Mouse (Mus musculus) MEL (cell line): ENCODE data around the gene Cdr2l. TPM values are rescaled to one million over a fixed set of nuclear protein-coding genes. Genes with fewer than 3 reads are reported as not detected.

Experiments
- DNase-seq: peaks from one replicate; pipeline ENCODE4 v3.0.0; 2011; ENCODE audit warnings: low read depth, low spot score
- H3K27ac ChIP-seq: 2 replicates; pipeline ENCODE4 v1.5.1; 2012; ENCODE audit warnings: low read depth, mild to moderate bottlenecking, control low read depth, low read length, moderate library complexity; ENCODE audit not compliant: control insufficient read depth
- H3K27me3 ChIP-seq, 2 experiments: fragments of 150-350 bp in 1 of 2; sonication (generic) in 1 of 2; 2 replicates each; pipeline ENCODE4 v1.6.1; 2012; ENCODE audit warnings: low read length in 2 of 2, mild to moderate bottlenecking in 2 of 2, improper control_type of control experiment in 1 of 2, moderate library complexity in 1 of 2; ENCODE audit not compliant: insufficient read depth in 2 of 2, control insufficient read depth in 1 of 2
- H3K36me3 ChIP-seq, 2 experiments: 2 replicates each; pipeline ENCODE4 v1.6.1; 2012 to 2014; ENCODE audit warnings: low read length in 2 of 2, improper control_type of control experiment in 1 of 2, inconsistent platforms in 1 of 2, mild to moderate bottlenecking in 1 of 2; ENCODE audit not compliant: insufficient read depth in 2 of 2, control insufficient read depth in 1 of 2
- H3K4me1 ChIP-seq, 2 experiments: fragments of 150-350 bp in 1 of 2; sonication (generic) in 1 of 2; 2 replicates each; pipeline ENCODE4 v1.6.1; 2012; ENCODE audit warnings: low read length in 2 of 2, improper control_type of control experiment in 1 of 2, mild to moderate bottlenecking in 1 of 2; ENCODE audit not compliant: insufficient read depth in 2 of 2, control insufficient read depth in 1 of 2
- H3K4me3 ChIP-seq, 2 experiments: fragments of 150-350 bp in 1 of 2; sonication (generic) in 1 of 2; 2 replicates each; pipeline ENCODE4 v1.5.1; 2012; ENCODE audit warnings: low read depth in 2 of 2, low read length in 2 of 2, mild to moderate bottlenecking in 2 of 2, moderate library complexity in 2 of 2, control low read depth in 1 of 2, improper control_type of control experiment in 1 of 2; ENCODE audit not compliant: control insufficient read depth in 1 of 2, insufficient read depth in 1 of 2
- H3K79me2 ChIP-seq: 2 replicates; pipeline ENCODE4 v1.6.1; 2012; ENCODE audit warnings: mild to moderate bottlenecking, low read length, moderate library complexity; ENCODE audit not compliant: control insufficient read depth, poor library complexity, insufficient read depth
- H3K9ac ChIP-seq: 2 replicates; pipeline ENCODE4 v1.6.1; 2012; ENCODE audit warnings: low read depth, mild to moderate bottlenecking, control low read depth, low read length, moderate library complexity; ENCODE audit not compliant: control insufficient read depth, poor library complexity, severe bottlenecking
- H3K9me3 ChIP-seq: fragments of 150-350 bp; sonication (generic); replicated peaks from 2 replicates; pipeline ENCODE4 v1.6.1; 2012; ENCODE audit warnings: mild to moderate bottlenecking, low read length, improper control_type of control experiment, moderate library complexity; ENCODE audit not compliant: insufficient read depth
- BHLHE40 ChIP-seq: IDR thresholded peaks from 2 replicates; pipeline ENCODE4 v1.6.1; 2012; ENCODE audit warnings: low read depth, mild to moderate bottlenecking, inconsistent platforms, low read length, improper control_type of control experiment, borderline replicate concordance
- CHD1 ChIP-seq: IDR thresholded peaks from 2 replicates; pipeline ENCODE4 v1.6.1; 2012; ENCODE audit warnings: low read depth, mild to moderate bottlenecking, inconsistent platforms, low read length, improper control_type of control experiment
- CHD2 ChIP-seq: IDR thresholded peaks from 2 replicates; pipeline ENCODE4 v1.6.1; 2011; ENCODE audit warnings: low read length, improper control_type of control experiment
- E2F4 ChIP-seq: IDR thresholded peaks from 2 replicates; pipeline ENCODE4 v1.6.1; 2011; ENCODE audit warnings: low read depth, low read length, improper control_type of control experiment, borderline replicate concordance
- EP300 ChIP-seq, 2 experiments: IDR thresholded peaks; 2 replicates each; pipeline ENCODE4 v1.6.1; 2011; ENCODE audit warnings: improper control_type of control experiment in 2 of 2, low read length in 2 of 2, low read depth in 1 of 2, mild to moderate bottlenecking in 1 of 2
- ETS1 ChIP-seq: IDR thresholded peaks from 2 replicates; pipeline ENCODE4 v1.6.1; 2012; ENCODE audit warnings: low read depth, mild to moderate bottlenecking, inconsistent platforms, low read length, improper control_type of control experiment, moderate library complexity
- GABPA ChIP-seq: IDR thresholded peaks from 2 replicates; pipeline ENCODE4 v1.6.1; 2012; ENCODE audit warnings: low read depth, mild to moderate bottlenecking, inconsistent platforms, low read length, improper control_type of control experiment, moderate library complexity
- GATA1 ChIP-seq: IDR thresholded peaks from 2 replicates; pipeline ENCODE4 v1.6.1; 2011; ENCODE audit warnings: low read depth, low read length, improper control_type of control experiment
- HCFC1 ChIP-seq: IDR thresholded peaks from 2 replicates; pipeline ENCODE4 v1.6.1; 2012; ENCODE audit warnings: low read depth, mild to moderate bottlenecking, inconsistent platforms, low read length, improper control_type of control experiment, moderate library complexity
- JUND ChIP-seq: IDR thresholded peaks from 2 replicates; pipeline ENCODE4 v1.6.1; 2011; ENCODE audit warnings: low read depth, mild to moderate bottlenecking, improper control_type of control experiment, low read length
- KAT2A ChIP-seq: conservative IDR thresholded peaks from 2 replicates; pipeline ENCODE4 v1.6.1; 2012; ENCODE audit warnings: low read depth, low read length, improper control_type of control experiment, inconsistent platforms
- MAFK ChIP-seq: IDR thresholded peaks from 2 replicates; pipeline ENCODE4 v1.6.1; 2011; ENCODE audit warnings: low read depth, mild to moderate bottlenecking, low read length, improper control_type of control experiment, borderline replicate concordance
- MAX ChIP-seq: IDR thresholded peaks from 2 replicates; pipeline ENCODE4 v1.6.1; 2011; ENCODE audit warnings: low read length, improper control_type of control experiment
- MAZ ChIP-seq: IDR thresholded peaks from 2 replicates; pipeline ENCODE4 v1.6.1; 2012; ENCODE audit warnings: low read depth, mild to moderate bottlenecking, inconsistent platforms, low read length, improper control_type of control experiment
- MEF2A ChIP-seq: IDR thresholded peaks from 2 replicates; pipeline ENCODE4 v1.6.1; 2014; ENCODE audit warnings: low read depth, mild to moderate bottlenecking, inconsistent platforms, low read length, improper control_type of control experiment; ENCODE audit not compliant: poor library complexity, insufficient replicate concordance, severe bottlenecking; ENCODE audit errors: extremely low read depth
- MXI1 ChIP-seq: IDR thresholded peaks from 2 replicates; pipeline ENCODE4 v1.6.1; 2011; ENCODE audit warnings: mild to moderate bottlenecking, low read depth, low read length, improper control_type of control experiment
- MYB ChIP-seq: IDR thresholded peaks from 2 replicates; pipeline ENCODE4 v1.6.1; 2011; ENCODE audit warnings: mild to moderate bottlenecking, low read depth, low read length, improper control_type of control experiment
- MYC ChIP-seq: IDR thresholded peaks from 2 replicates; pipeline ENCODE4 v1.6.1; 2011; ENCODE audit warnings: low read depth, mild to moderate bottlenecking, low read length, improper control_type of control experiment, moderate library complexity
- NELFE ChIP-seq: IDR thresholded peaks from 2 replicates; pipeline ENCODE4 v1.6.1; 2011; ENCODE audit warnings: low read depth, low read length, improper control_type of control experiment
- NRF1 ChIP-seq: IDR thresholded peaks from 2 replicates; pipeline ENCODE4 v1.6.1; 2014; ENCODE audit warnings: low read depth, mild to moderate bottlenecking, inconsistent platforms, low read length, improper control_type of control experiment, moderate library complexity; ENCODE audit not compliant: poor library complexity, insufficient read depth, severe bottlenecking
- POLR2A ChIP-seq, 2 experiments: IDR thresholded peaks; 2 replicates each; pipeline ENCODE4 v1.6.1; 2011 to 2012; ENCODE audit warnings: low read length in 2 of 2, mild to moderate bottlenecking in 2 of 2, control low read depth in 1 of 2, improper control_type of control experiment in 1 of 2, low read depth in 1 of 2, moderate library complexity in 1 of 2; ENCODE audit not compliant: control insufficient read depth in 1 of 2, insufficient read depth in 1 of 2, poor library complexity in 1 of 2
- POLR2AphosphoS2 ChIP-seq: IDR thresholded peaks from 2 replicates; pipeline ENCODE4 v1.6.1; 2011; ENCODE audit warnings: low read length, improper control_type of control experiment
- POLR2AphosphoS5 ChIP-seq: IDR thresholded peaks from 2 replicates; pipeline ENCODE4 v1.6.1; 2012; ENCODE audit warnings: low read depth, borderline replicate concordance, mild to moderate bottlenecking, inconsistent platforms, low read length, moderate library complexity, mixed read lengths
- RAD21 ChIP-seq: IDR thresholded peaks from 2 replicates; pipeline ENCODE4 v1.6.1; 2011; ENCODE audit warnings: mild to moderate bottlenecking, low read depth, low read length, improper control_type of control experiment
- RCOR1 ChIP-seq: IDR thresholded peaks from 2 replicates; pipeline ENCODE4 v1.6.1; 2012; ENCODE audit warnings: low read depth, mild to moderate bottlenecking, inconsistent platforms, low read length, improper control_type of control experiment
- SMC3 ChIP-seq: IDR thresholded peaks from 2 replicates; pipeline ENCODE4 v1.6.1; 2011; ENCODE audit warnings: low read depth, low read length, improper control_type of control experiment
- TAL1 ChIP-seq: IDR thresholded peaks from 2 replicates; pipeline ENCODE4 v1.6.1; 2012; ENCODE audit warnings: mild to moderate bottlenecking, inconsistent platforms, low read length, moderate library complexity, mixed read lengths
- TBP ChIP-seq: IDR thresholded peaks from 2 replicates; pipeline ENCODE4 v1.8.0; 2011; ENCODE audit warnings: low read depth, low read length, improper control_type of control experiment
- TCF12 ChIP-seq: IDR thresholded peaks from 2 replicates; pipeline ENCODE4 v1.6.1; 2014; ENCODE audit warnings: low read depth, mild to moderate bottlenecking, inconsistent platforms, low read length, improper control_type of control experiment, moderate library complexity
- UBTF ChIP-seq: IDR thresholded peaks from 2 replicates; pipeline ENCODE4 v1.6.1; 2012; ENCODE audit warnings: low read depth, mild to moderate bottlenecking, inconsistent platforms, low read length, improper control_type of control experiment, moderate library complexity, borderline replicate concordance; ENCODE audit not compliant: insufficient read depth
- USF1 ChIP-seq: IDR thresholded peaks from 2 replicates; pipeline ENCODE4 v1.6.1; 2014; ENCODE audit warnings: low read depth, mild to moderate bottlenecking, inconsistent platforms, low read length, improper control_type of control experiment, moderate library complexity
- USF2 ChIP-seq, 2 experiments: IDR thresholded peaks; 2 replicates each; pipeline ENCODE4 v1.6.1; 2011 to 2012; ENCODE audit warnings: improper control_type of control experiment in 2 of 2, low read length in 2 of 2, borderline replicate concordance in 1 of 2, inconsistent platforms in 1 of 2, low read depth in 1 of 2, mild to moderate bottlenecking in 1 of 2; ENCODE audit not compliant: insufficient read depth in 1 of 2
- ZC3H11A ChIP-seq: IDR thresholded peaks from 2 replicates; pipeline ENCODE4 v1.6.1; 2012; ENCODE audit warnings: low read depth, mild to moderate bottlenecking, inconsistent platforms, low read length, improper control_type of control experiment
- ZKSCAN1 ChIP-seq: IDR thresholded peaks from 2 replicates; pipeline ENCODE4 v1.6.1; 2012; ENCODE audit warnings: low read depth, mild to moderate bottlenecking, inconsistent platforms, low read length, improper control_type of control experiment, moderate library complexity
- ZMIZ1 ChIP-seq: IDR thresholded peaks from 2 replicates; pipeline ENCODE4 v1.6.1; 2012; ENCODE audit warnings: low read depth, mild to moderate bottlenecking, inconsistent platforms, low read length, improper control_type of control experiment, moderate library complexity
- ZNF384 ChIP-seq: IDR thresholded peaks from 2 replicates; pipeline ENCODE4 v1.6.1; 2012; ENCODE audit warnings: low read depth, mild to moderate bottlenecking, inconsistent platforms, low read length, improper control_type of control experiment
- polyA plus RNA-seq, 2 experiments: library from polyadenylated mRNA; stranded (reverse) in 1 of 2; unstranded in 1 of 2; fragments of >175 nt in 1 of 2; fragments of >200 nt in 1 of 2; gene quantifications; 2 replicates each; pipeline versions ENCODE4 v1.2.1 to v1.2.4; 2012; ENCODE audit warnings: low replicate concordance in 2 of 2, low read depth in 1 of 2; ENCODE audit not compliant: insufficient read length in 2 of 2, insufficient read depth in 1 of 2, missing spikeins in 1 of 2
- total RNA-seq: library from RNA; depleted of rRNA; stranded (reverse); fragments of 300-350 nt; gene quantifications from 2 replicates; pipeline ENCODE4 v1.2.3, GENCODE M21; 2012

Cdr2l gene
- total and polyA plus RNA-seq, 3 experiments, result 5.2 to 8.2 TPM; not detected in 1

GRCm38 (mm10) chr11:115419531-115420237 lies 38.0 kb downstream of the Cdr2l start, which contains the start of the genes Atp5h and Kctd2:
TSS of gene Atp5h (minus strand) at chr11:115419962.
TSS of gene Kctd2 (plus strand) at chr11:115420128.
- peak within 1 kb of the TSS; percentile 90 for H3K9ac ChIP-seq
- peaks cover 0 to 23% of the 10 kb centered on the region in 2 experiments; a peak in 2 of 4 replicates for H3K36me3 ChIP-seq
- peak; percentile 99 for DNase-seq
- H3K79me2 ChIP-seq, result peaks cover 30% of the 10 kb centered on the region
- H3K9me3 ChIP-seq, result no peaks in the 10 kb centered on the region
- H3K4me3 ChIP-seq, result peak within 1 kb of the TSS; percentile 95 to 97
- H3K27ac ChIP-seq, result peak within 1 kb of the TSS; percentile 54
- peaks cover 0 to 18% of the 10 kb centered on the region in 2 experiments; a peak in 3 of 4 replicates for H3K4me1 ChIP-seq
- H3K27me3 ChIP-seq, result no peaks in the 10 kb centered on the region
- TF ChIP-seq EP300 (IDR thresholded peaks at IDR 0.05; ENCODE audit: low read depth in 1 of 2, low read length in 2 of 2), result no peak
- peak; percentile 76; the same call in 1 of the 2 replicates for TF ChIP-seq KAT2A
- peak; percentile 52 for TF ChIP-seq ZMIZ1
- TF ChIP-seq MAZ, result peak; percentile 39; the same call in 1 of the 2 replicates
- peak; percentile 88 for TF ChIP-seq HCFC1
- 0 out of 2 replicates have a peak, but pooled peaks have one; percentile 47 for TF ChIP-seq MYC
- peak; percentile 55 for TF ChIP-seq CHD2
- TF ChIP-seq POLR2AphosphoS5, result no peak
- peak; percentile 96 to 98 for TF ChIP-seq POLR2A (IDR thresholded peaks at IDR 0.05; ENCODE audit: control insufficient read depth in 1 of 2, insufficient read depth in 1 of 2, low read depth in 1 of 2, low read length in 2 of 2, poor library complexity in 1 of 2)
- no peak for TF ChIP-seq GABPA
- no peak for TF ChIP-seq MYB
- TF ChIP-seq ETS1, result no peak
- no peak for TF ChIP-seq GATA1
- TF ChIP-seq UBTF, result no peak
- peak; percentile 63 for TF ChIP-seq MXI1
- TF ChIP-seq TBP, result peak; percentile 86
- no peak for TF ChIP-seq JUND
- no peak for TF ChIP-seq SMC3
- no peak for TF ChIP-seq ZKSCAN1
- TF ChIP-seq MAX, result no peak; the same call in 1 of the 2 replicates
- peak; percentile 70 for TF ChIP-seq TCF12
- peak; percentile 95 for TF ChIP-seq NELFE
- no peak for TF ChIP-seq ZC3H11A
- no peak for TF ChIP-seq ZNF384
- no peak for TF ChIP-seq MAFK
- TF ChIP-seq USF1, result peak; percentile 84
- TF ChIP-seq RAD21, result no peak
- no peak for TF ChIP-seq TAL1
- TF ChIP-seq RCOR1, result no peak
- TF ChIP-seq MEF2A, result no peak
- TF ChIP-seq NRF1, result peak; percentile 86
- TF ChIP-seq CHD1, result peak; percentile 98; the same call in 1 of the 2 replicates
- no peak for TF ChIP-seq BHLHE40
- peak; percentile 96 for TF ChIP-seq POLR2AphosphoS2
- TF ChIP-seq E2F4, result peak; percentile 77; the same call in 1 of the 2 replicates
- no peak for TF ChIP-seq USF2 (IDR thresholded peaks at IDR 0.05; ENCODE audit: borderline replicate concordance in 1 of 2, insufficient read depth in 1 of 2, low read depth in 1 of 2, low read length in 2 of 2)
